Mouse (Mus musculus) kidney, adult 2 months (tissue): Measurements from ENCODE around the gene Upk3b.

Source experiments
- CTCF ChIP-seq: fragments of 200-500 bp; conservative IDR thresholded peaks from 2 replicates; pipeline ENCODE4 v1.5.1; 2011; ENCODE audit warnings: low read depth, mild to moderate bottlenecking, control low read depth, low read length, moderate library complexity, mixed read lengths; ENCODE audit not compliant: insufficient read depth, insufficient read length
- POLR2A ChIP-seq: fragments of 200-500 bp; IDR thresholded peaks from one replicate; pipeline ENCODE4 v1.6.1; 2011; ENCODE audit warnings: low read depth, low read length, control low read depth

DNA sequence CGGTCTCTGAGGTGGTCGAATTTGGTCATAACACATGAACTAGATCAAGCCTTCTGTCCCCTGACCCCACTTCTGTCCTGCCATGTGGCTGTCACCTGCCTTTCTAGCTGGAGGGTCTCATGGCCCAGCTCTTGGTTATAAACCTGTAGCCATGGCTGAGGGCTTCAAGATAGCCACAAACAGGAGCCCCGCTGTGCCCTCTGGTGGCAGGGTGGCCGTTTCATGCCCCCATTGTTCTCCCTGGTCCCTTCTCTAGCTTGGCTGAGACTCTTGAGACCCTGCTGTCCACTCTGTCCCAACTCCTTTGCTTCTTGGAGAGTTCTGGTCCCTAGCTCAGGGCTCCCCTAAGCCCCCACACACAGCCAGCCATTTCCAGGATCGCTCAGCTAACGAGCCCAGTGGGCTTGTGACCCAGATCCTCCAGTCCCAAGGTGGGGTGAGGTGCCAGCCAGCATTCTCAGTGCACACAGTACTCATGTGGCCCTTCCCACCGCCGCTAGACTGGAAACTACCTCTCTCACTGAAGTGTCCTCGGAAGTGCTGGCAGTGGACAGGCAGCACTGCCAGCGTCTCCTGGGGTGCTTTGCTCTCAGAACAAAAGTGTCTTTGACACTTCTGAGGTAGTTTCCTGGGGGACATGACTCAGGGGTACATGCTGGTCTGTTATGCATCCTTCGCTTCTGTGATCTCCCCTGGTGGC, 10.5 kb upstream of the Upk3b start:
- TF ChIP-seq CTCF (no peak), POLR2A (no peak)
